Mouse (Mus musculus): ENCODE results near the gene Pde9a.

DNA sequence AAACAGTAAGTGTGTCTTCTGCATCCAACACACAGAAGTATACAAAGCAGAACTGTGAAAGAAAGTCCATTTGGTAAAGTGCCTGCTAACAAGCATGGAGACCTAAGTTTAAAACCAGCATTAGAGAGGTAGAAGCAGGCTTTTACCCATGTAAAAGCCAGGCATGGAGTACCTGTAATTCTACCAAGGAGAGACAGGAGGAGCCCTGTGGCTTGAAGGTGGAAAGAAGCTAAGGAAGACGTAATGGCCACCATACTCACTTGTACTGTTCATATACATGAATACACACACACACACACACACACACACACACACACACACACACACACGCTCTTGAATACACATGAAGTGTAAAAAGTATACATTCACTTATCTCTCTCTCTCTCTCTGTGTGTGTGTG is 6.9 kb upstream of the Pde9a start:
- no peak; the same call in 1 of the 2 replicates for TF ChIP-seq CTCF (conservative IDR thresholded peaks at IDR 0.05; ENCODE audit: low read length)
- TF ChIP-seq POU5F1 (IDR thresholded peaks at IDR 0.05; ENCODE audit: borderline replicate concordance, low read length): no peak
- no peak for TF ChIP-seq NANOG (IDR thresholded peaks at IDR 0.05; ENCODE audit: borderline replicate concordance, low read length)

Measured in E14TG2a.4 (cell line).